Mouse (Mus musculus) CD4-positive, CD25-positive, alpha-beta regulatory T cell, adult 2 months (primary cell): ENCODE measurements around the gene Taf1d.
A peak's percentile ranks its signal among the peaks of the same experiment; 100 is the strongest.
"Not testable (repeated sequence)": the region's sequence is repeated elsewhere in the genome, so short reads cannot be mapped to it uniquely, and the experiment has no call there.

Experiments used
- DNase-seq: peaks from one replicate; pipeline ENCODE4 v3.0.0-alpha.2; 2012; ENCODE audit warnings: low read depth, low spot score

Gene Taf1d

DNA sequence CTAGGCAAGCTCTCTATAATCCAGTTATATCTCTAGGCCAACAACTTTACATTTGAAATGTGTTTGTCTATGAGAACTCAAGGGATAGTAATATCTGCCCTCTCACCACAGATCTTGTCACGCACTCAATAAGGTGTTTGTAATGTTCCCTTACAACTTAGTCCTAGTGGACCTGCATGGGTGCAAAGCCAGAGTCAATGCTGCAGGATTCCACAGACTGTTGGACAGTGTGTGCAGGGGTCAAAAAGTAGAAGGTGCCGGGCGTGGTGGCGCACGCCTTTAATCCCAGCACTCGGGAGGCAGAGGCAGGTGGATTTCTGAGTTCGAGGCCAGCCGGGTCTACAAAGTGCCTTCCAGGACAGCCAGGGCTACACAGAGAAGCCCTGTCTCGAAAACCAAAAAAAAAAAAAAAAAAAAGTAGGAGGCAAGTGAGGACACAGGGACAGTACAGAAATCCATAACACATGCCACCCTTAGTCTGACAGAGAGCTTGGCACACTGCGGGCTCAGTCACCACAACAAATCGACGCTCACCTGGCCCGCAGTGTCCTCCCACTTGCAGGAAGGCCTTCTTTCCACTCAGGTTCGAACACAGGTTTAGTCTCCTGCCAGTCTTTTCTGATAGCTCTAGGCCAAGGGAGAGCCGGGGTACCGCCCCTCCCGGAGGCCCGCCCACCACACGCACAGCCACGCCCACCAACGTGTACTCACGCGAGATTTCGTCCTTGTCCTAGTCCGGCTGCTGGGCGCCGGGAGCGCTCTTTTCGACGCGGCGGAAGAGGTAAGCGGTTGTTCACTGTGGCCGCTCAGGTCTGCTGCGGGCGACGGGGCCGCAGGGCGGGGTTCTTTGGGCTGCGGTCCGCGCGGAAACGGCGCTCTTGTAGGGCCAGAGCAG lies at the start of gene Taf1d:
Taf1d (plus strand) TSS at position 712 of the 895 bp plus-strand sequence.
- peak; percentile 97 for DNase-seq

GRCm38 (mm10) chr9:15256214-15256613 lies 49.8 kb upstream of the Taf1d start:
- DNase-seq = no peak

DNA sequence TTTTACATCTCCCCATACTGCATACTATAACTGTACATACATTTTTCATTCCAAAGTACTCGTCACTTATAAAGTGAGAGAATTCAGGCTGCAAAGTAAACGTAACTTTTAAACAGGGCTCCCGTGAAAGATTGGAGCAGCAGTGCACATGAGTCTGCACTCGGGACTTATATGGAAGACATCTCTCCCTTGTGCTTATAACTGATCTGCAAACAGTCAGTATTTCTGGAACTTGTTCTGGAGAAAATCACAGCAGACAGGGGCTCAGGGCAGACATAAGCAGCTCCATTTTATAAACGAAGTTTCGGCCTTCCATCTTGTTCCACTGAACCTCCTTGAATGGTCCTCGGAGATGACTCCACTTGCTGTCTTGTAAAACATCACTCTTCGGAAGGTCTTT lies 44.0 kb upstream of the Taf1d start:
- DNase-seq = no peak

- no peak for DNase-seq
These were observed 42.5 kb upstream of the Taf1d start for GRCm38 (mm10) chr9:15263487-15263886.

DNA sequence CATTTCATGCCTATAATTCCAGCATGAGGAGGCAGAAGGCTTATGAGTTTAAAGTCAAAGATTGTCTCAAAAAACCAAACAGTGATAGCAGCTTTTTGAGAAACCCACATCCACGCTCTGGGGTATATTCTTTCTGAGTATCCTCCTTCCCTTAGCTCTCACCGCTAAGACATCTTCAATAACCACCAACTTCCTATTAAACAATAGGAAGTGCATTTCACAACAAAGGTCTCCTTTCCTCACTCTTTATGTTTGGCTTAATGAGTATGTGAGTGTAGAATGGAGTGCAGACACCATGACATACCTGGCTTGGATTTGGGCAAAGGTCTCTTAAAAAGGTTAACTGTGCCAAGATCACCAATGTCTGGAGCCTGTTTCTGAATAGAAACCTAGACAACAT lies 32.0 kb upstream of the Taf1d start:
- DNase-seq = no peak

DNA sequence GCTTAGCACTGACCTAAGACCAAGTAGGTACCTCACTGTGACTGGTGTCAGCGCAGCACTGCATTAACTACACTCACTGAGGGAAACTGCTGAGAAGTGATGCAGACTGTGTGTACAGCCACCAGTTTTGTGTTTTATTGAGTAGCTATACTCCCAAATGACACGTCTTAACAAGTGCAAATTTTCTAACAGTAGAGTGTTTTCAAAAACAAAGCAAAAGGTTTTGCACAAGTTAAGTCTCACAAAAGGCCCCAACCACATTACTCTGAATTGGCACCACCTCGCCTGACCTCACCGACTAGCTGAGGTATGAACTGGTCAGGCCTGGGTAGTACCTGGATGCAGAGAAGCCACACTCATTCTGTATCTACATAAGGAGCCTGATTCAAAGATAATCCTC lies 29.2 kb upstream of the Taf1d start:
- no peak for DNase-seq

DNA sequence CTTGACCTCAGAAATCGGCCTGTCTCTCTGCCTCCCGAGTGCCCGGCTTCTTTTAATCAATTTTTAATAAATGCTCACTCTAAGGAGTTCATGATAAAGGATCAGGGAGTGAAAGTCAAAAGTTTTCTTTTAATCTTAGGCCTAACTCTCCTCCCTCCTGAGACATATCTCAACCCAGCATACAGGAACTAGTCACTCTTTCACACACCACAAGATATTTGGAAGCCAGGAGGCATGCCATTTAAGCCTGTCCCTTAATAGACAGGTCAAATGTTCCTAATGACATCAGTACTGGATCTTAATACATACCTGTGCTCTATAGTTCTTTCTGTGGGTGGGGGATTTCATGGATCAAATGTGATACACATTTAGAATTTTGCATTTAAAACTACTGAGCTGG lies 27.7 kb upstream of the Taf1d start:
- no peak for DNase-seq

DNA sequence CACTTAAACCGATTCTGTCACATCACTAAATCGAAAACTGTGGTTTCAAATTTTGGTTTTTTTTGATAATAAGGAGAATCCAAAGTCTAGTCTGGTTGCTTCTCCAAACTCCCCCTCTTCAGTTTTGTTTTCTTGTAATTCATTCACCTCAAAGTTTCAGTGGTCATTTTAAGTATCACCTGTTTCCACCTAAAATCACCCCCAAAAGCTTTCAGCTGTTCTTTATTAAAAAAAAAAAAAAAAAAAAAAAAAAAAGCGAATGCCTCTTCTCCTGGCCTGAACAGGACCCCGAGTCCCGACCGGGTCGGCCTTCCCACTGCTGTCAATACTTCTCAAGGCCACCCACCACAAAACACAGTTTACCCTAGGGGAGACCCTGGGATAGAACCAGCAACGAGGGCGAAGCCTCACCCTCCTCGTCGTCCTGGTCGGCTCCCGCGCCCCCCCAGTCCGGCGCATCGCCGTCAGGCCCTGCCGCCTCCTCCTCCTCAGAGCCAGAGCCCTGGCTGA lies 26.8 kb upstream of the Taf1d start:
- DNase-seq = no peak

DNA sequence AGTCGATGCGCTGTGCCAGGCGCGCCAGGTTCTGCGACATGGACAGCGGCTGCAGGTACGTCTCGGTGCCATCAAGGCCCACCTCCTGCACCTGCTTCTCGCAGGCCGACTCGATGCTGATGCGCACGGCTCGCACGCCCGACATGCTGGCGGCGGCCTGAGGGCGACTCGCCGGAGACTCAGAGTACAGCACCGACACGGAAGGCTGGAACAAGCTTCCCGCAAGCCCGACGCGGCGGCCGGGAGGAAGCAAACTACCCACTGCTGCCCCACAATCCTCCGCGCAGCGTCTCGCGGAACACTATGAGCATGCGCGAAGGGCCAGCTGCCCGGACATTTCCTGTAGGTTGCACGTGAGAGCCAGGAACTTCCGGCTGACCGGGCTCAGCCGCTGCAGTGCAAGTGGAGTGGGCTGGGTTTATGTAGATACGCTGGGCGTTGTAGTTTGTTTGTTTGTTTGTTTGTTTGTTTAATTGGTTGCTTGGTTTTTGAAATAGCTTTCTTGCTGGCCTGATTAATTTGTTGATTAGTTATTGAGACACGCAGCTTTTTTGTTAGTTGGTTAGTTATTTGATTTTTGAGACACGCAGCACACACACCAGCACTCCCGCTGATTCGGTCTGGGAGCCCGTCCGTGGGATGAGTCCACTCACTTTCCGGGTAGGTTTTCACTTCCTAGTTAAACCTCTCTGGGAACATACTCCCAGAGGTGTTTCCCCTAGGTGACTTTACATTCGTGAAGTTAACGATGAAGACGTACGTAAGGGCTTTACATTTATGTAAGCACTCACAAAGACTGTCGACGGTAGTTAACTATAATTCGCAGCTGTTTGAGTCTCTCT lies 26.1 kb upstream of the Taf1d start, which contains the start of gene Med17:
Med17 (minus strand) TSS at position 283 of the 842 bp plus-strand sequence.
- peak; percentile 95 for DNase-seq

- no peak for DNase-seq
These were observed 25.5 kb upstream of the Taf1d start for GRCm38 (mm10) chr9:15280491-15280879.

DNA sequence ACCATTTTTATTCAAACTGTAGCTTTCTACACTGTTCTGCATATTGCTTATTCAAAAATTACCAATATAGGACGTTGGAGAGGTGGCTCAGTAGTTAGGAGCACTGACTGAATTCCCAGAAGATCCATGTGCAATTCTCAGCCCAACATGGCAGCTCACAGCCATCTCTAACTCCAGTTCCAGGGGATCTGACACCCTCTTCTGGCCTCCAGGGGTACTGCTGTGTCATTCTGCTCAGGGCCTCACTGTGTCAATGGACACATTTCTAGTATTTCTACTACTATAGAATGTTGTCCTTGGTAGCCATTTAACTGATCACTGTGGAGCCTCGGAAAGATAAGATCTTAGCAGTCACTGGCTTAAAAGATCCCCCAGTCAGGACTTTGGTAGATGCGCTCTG lies 20.6 kb upstream of the Taf1d start:
- peak; percentile 48 for DNase-seq

DNA sequence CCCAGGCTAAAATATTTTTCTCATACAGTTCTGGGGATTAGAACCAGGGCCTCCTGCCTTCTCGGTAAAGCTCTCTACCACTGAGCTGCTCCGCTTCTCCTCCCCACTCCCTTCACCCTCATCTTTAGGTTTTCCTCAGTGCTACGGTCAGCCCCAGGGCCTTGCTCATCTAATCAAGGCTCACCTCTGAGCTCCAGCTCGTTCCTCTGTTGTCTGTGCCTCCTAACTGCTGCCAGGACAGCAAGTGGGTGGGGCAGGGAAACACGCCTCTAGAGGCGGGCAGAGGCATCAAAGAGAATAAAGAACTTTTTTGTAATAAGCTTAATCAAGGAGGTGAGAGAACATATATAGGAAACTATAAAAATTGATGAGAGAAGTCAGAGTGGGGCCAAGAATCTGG lies 18.2 kb upstream of the Taf1d start:
- no peak for DNase-seq

DNA sequence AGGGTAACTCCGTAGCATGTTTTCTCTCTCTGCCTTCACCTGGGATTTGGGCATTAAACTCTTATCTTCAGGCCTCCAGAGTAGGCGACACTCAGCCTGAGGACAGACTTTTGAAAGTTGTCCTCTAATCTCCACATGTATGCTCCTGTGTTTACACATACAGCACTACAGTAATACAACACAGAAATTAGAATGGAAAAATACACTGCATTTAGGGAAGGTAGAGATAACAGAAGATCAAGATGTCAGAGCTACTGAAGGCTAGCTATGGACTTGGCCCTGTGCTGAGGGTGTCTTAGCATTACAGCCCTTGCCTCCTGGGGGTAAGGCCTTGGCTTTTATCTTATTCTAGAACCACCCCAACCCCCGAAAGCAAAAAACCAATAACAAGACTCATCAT lies 17.6 kb upstream of the Taf1d start:
- DNase-seq = no peak

DNA sequence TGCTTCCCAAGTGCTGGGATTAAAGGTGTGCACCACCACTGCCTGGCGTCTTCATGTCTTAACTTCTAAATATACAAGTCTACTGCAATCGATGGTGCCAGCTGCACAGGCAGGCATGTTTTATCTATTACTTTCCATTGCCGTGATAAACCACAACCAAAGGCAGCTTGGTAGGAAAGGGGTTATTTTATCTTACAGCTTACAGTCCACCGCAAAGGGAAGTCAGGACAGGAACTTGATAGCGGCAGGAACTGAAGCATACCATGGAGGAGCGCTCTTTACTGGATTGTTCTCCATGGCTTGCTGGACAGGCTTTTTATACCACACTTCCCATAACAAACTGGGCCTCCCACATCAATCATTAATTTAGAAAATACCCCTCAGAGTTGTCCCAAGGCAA lies 16.8 kb upstream of the Taf1d start:
- no peak for DNase-seq

DNA sequence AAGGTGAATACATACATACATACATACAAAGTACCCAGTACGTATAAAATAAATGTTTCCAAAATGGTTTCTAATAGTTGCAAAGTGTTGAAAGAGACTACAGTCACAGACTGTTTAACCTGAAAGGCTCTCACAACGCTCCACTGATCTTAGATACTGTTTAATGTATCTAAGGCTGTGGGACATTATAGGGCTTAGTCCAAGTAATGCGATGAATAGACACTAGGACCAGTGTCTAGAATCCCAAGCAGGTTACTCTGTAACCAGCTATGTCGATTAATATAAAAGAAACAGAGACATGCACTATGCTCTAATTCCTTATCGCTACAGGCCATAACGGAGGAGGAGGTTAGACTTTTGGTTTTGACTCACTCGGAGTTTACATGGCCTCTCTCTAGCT lies 8.9 kb upstream of the Taf1d start:
- DNase-seq = no peak

DNA sequence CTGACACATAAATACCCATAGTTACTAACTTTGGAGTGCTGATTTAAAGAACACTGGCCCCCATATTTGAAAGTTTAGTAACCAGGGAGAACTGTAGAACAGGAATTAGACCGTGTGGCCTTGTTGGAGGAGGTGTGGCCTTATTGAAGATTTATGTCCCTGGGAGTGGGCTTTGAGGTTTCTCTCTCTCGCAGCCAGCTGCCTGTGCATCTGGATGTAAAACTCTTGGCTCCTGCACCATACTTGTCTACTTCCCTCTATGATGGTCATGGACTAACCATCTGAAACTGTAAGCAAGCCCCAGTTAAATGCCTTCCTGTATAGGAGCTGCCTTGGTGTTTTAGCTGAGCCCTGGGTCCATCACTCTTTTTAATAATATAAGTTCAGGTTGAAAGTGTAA lies 7.6 kb upstream of the Taf1d start:
- no peak for DNase-seq

DNA sequence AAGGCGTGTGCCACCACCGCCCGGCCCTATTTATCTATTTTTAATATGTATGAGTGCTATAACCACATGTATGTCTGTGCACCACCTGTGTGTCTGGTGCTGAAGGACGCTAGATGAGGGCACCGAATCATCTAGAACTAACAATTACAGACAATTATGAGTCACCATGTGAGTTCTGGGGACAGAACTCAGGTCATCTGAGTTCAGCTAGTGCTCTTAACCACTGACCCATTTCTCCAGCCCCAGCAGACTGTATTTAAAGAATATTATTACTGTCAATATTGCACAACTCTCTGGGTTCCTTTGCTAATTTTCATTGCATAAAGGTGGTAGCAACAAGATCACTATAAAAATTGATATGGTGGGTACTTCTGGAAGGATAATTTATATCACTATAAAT lies 6.0 kb upstream of the Taf1d start:
- no peak for DNase-seq

DNA sequence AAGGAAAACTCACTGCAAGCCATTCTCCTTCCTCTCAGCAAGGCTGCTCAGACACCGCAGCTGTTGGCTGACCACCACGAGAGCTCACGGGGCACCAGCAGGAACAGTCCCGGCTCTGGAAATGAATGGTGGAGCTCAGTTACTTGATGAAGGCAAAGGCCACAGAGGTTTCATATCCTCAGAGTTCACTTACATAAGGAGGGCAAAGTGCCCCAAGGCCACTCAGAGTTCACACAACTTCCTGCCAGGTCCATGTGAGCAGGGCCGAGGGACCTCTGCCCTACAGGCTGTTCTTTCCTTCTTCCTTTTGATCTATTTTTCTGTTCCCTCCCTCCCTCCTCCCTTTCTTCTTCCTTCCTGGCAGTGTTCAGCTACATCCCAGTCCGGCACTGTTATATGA lies 4.6 kb upstream of the Taf1d start:
- no peak for DNase-seq

DNA sequence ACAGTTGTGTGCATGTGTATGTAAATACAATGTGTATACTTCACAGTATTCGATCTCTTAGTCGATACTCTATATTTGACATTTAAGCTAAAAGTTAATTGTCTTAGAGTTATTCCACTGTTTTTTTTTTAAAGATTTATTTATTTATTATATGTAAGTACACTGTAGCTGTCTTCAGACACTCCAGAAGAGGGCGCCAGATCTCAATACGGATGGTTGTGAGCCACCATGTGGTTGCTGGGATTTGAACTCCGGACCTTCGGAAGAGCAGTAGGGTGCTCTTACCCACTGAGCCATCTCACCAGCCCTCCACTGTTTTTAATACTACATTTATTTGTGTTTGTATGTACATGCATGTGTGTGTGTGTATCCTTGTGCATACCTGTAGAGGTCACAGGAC lies 4.0 kb upstream of the Taf1d start:
- not testable (repeated sequence) for DNase-seq

DNA sequence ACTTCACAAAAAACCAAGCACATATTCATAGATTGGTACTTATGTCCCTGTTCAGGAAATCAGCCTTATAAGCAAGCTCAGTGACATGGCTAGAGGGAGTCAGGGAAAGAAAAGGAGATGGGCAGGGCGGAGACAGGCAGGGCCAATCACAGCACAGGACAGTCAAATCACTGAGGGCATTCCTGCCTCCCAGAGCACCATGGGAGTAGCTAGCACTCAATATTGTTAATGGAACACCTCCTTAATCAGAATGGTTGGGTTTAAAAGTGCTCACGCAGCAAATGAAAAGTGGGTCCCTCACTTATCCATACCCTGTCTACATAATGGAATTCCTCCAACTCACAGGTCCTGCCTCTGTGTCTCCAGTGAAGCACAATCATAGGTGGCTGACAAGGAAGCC lies 3.1 kb upstream of the Taf1d start:
- no peak for DNase-seq

DNA sequence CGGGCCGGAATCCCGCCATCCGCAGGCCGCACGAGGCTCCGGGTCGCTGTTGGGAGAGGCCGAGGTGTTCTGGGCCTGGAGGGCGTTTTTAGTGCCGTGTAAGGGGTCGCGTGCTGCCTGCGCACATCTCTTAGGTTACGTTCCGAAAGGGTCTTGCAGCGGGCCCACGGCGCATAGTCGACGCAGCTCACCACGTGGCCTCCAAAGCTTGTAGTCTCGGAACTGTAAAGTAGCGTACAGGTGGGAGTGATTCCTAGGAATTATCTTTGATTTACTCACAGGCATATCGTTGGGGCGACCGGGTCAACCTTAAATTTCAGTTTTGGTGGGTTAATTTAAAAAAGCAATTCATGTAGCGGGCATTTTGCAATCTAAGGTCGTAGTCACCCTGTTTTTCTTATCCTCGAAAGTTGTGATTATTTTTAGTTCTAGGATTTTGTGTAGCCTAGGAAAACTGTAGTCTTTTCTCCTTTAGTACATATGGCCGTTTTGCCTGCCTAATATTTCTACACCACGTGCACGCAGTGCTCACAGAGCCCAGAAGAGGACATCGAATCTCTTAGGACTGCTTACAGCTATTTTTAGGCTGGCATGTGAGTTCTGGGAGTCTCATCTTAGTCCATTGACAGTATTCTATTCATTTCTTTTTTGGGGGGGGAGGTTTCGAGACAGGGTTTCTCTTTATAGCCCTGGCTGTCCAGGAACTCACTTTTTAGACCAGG lies 545 bp downstream of the Taf1d start, which contains the start of gene 4931406C07Rik:
4931406C07Rik (minus strand) TSS at position 51 of the 722 bp plus-strand sequence.
- peak; percentile 21 for DNase-seq

- DNase-seq = no peak
These were observed 1.2 kb downstream of the Taf1d start for GRCm38 (mm10) chr9:15307257-15307656.
